In the genomic region with DNA sequence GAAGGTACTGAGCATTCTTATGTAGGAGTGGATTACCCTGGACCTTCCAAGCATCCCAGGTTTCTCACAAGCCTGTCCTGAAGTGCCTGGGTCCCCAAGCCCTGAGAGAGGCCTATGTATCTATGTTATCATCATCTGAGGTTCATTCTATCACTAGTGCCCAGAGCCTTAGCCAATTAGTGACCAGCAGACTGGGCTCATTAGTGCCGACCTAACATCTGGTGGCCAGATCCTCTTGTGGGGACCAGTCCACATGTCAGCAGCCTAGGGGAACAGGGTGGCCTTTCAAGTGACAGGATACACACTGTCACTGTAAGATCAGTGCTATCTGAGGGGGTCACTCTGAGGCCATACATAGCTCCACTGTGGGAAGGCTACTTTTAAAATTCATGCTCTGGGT, we compare ENCODE assay signal across 26 mouse cellular contexts. TPM values are rescaled to one million over a fixed set of nuclear protein-coding genes. Genes with fewer than 3 reads are reported as not detected.
DNase-seq lines count a peak whose midpoint lies in the region; ATAC-seq lines count a peak whose summit lies in the region.
"Had no signal": no experiment of that assay in that cellular context is flagged by ENCODE, and none has a peak within 500 bp of the region (broad histone marks: within the 10 kb centered on the region; RNA-seq: fewer than 3 reads in every experiment).

No protein-coding gene starts in this region.

- peaks cover 6% of the 10 kb centered on the region for H3K4me1 ChIP-seq in kidney, embryonic 16.5 days (ENCODE audit: insufficient read depth, low read length)
- peaks cover 69% of the 10 kb centered on the region for H3K4me1 ChIP-seq in limb, embryonic 10.5 days
- H3K4me1 ChIP-seq in limb, embryonic 13.5 days, result peaks cover 55% of the 10 kb centered on the region

- 26% methylated on average over 1 of the region's 1 CpGs for WGBS in kidney, embryonic 16.5 days
- 21% methylated on average over 1 of the region's 1 CpGs for WGBS in limb, embryonic 10.5 days
- WGBS in limb, embryonic 13.5 days, result 15% methylated on average over 1 of the region's 1 CpGs

- H3K4me3 ChIP-seq in kidney, embryonic 16.5 days (ENCODE audit: low read length), result no peak overlapping the region
- H3K4me3 ChIP-seq in limb, embryonic 10.5 days, result peak overlapping the region; percentile 11; the same call in 1 of the 2 replicates
- H3K4me3 ChIP-seq in limb, embryonic 13.5 days, result no peak overlapping the region
- H3K4me3 ChIP-seq: embryonic facial prominence, embryonic 15.5 days; erythroblast, embryonic 14.5 days; forebrain, embryonic 10.5 days; heart, embryonic 12.5 days; hindbrain, embryonic 15.5 days had no signal

- peaks cover 27% of the 10 kb centered on the region for H3K27me3 ChIP-seq in kidney, embryonic 16.5 days (ENCODE audit: insufficient read depth, low read length)
- H3K27me3 ChIP-seq in limb, embryonic 10.5 days (ENCODE audit: low read depth, poor library complexity, severe bottlenecking), result 0 out of 2 replicates have a peak, but pooled peaks cover 3% of the 10 kb centered on the region
- H3K27me3 ChIP-seq in limb, embryonic 13.5 days, result peaks cover 16% of the 10 kb centered on the region; the same call in 1 of the 2 replicates
- H3K27me3 ChIP-seq: CH12.LX had no signal

- no peaks in the 10 kb centered on the region for H3K36me3 ChIP-seq in kidney, embryonic 16.5 days (ENCODE audit: insufficient read depth, low read length)
- no peaks in the 10 kb centered on the region for H3K36me3 ChIP-seq in limb, embryonic 10.5 days
- no peaks in the 10 kb centered on the region for H3K36me3 ChIP-seq in limb, embryonic 13.5 days
- H3K36me3 ChIP-seq: embryonic facial prominence, embryonic 15.5 days; forebrain, embryonic 10.5 days; heart, embryonic 12.5 days; hindbrain, embryonic 15.5 days had no signal

- peak overlapping the region; percentile 19 for H3K27ac ChIP-seq in kidney, embryonic 16.5 days (ENCODE audit: low read length)
- H3K27ac ChIP-seq in limb, embryonic 10.5 days, result peak overlapping the region; percentile 87
- peak overlapping the region; percentile 79 for H3K27ac ChIP-seq in limb, embryonic 13.5 days
- H3K27ac ChIP-seq: embryonic facial prominence, embryonic 15.5 days; forebrain, embryonic 10.5 days; hindbrain, embryonic 15.5 days had no signal

- peak; percentile 74 for DNase-seq in heart, adult 11 months
- DNase-seq in heart, postnatal 10 days, result no peak
- DNase-seq in kidney, postnatal 10 days, result no peak
- peak; percentile 75 for DNase-seq in limb, embryonic 10.5 days (ENCODE audit: low spot score)
- DNase-seq in thymus, postnatal 36 days, result no peak
- DNase-seq: adrenal gland, adult 2 months; adrenal gland, postnatal 25 days; cerebellum, adult 18-20 months; cerebellum, adult 9-11 months; cerebellum, postnatal 36 days; gastrocnemius, postnatal 14 days; heart, postnatal 36 days had no signal

- H3K4me2 ChIP-seq in kidney, embryonic 16.5 days (replicated peaks; ENCODE audit: low read depth, low read length), result no peak overlapping the region
- H3K4me2 ChIP-seq in limb, embryonic 13.5 days (replicated peaks), result peak overlapping the region; percentile 37
- H3K4me2 ChIP-seq: embryonic facial prominence, embryonic 15.5 days; heart, embryonic 12.5 days; hindbrain, embryonic 15.5 days had no signal

- intact Hi-C loops in heart, postnatal 10 days (cut with DNase I), result no loop called here

- no peaks in the 10 kb centered on the region for H3K9me3 ChIP-seq in kidney, embryonic 16.5 days (ENCODE audit: low read length)
- H3K9me3 ChIP-seq in limb, embryonic 10.5 days (replicated peaks), result no peaks in the 10 kb centered on the region
- no peaks in the 10 kb centered on the region for H3K9me3 ChIP-seq in limb, embryonic 13.5 days
- H3K9me3 ChIP-seq: embryonic facial prominence, embryonic 15.5 days; forebrain, embryonic 10.5 days; heart, embryonic 12.5 days; hindbrain, embryonic 15.5 days had no signal

- no peak overlapping the region for H3K9ac ChIP-seq in kidney, embryonic 16.5 days (replicated peaks; ENCODE audit: low read length)
- peak overlapping the region; percentile 27; the same call in 1 of the 2 replicates for H3K9ac ChIP-seq in limb, embryonic 13.5 days
- H3K9ac ChIP-seq: embryonic facial prominence, embryonic 15.5 days; heart, embryonic 12.5 days; hindbrain, embryonic 15.5 days had no signal

- ATAC-seq in kidney, embryonic 16.5 days (ENCODE audit: low FRiP score, low TSS enrichment), result peak; percentile 22; the same call in 1 of the 2 replicates
- peak; percentile 9; the same call in 1 of the 2 replicates for ATAC-seq in limb, embryonic 13.5 days (ENCODE audit: low FRiP score, low read depth)
- ATAC-seq: forebrain, embryonic 16.5 days had no signal

RNA-seq across cellular contexts. Expression of a gene that starts 4.4 kb away (rescaled TPM):
- not detected for total RNA-seq in heart, postnatal 10 days (2021)
- not detected in 2 replicates for polyA plus RNA-seq in kidney, embryonic 16.5 days (2015; fragmentation: Nextera tagmentation; extraction: Ambion mirVana)
- not detected in 2 replicates for polyA plus RNA-seq in limb, embryonic 10.5 days (2016; fragmentation: Nextera tagmentation; extraction: Ambion mirVana)
- polyA plus RNA-seq in limb, embryonic 13.5 days (2015; fragmentation: Nextera tagmentation; extraction: Ambion mirVana), result not detected in 2 replicates
- total RNA-seq: adrenal gland, adult 2 months; adrenal gland, postnatal 25 days; CH12.LX; gastrocnemius, adult 18-20 months; gastrocnemius, postnatal 14 days; heart, adult 8-10 months; heart, postnatal 36 days had no signal
- polyA plus RNA-seq: adrenal gland, adult 2 months; embryonic facial prominence, embryonic 11.5 days; embryonic facial prominence, embryonic 15.5 days; erythroblast, embryonic 14.5 days; forebrain, embryonic 10.5 days; forebrain, embryonic 16.5 days; heart, embryonic 12.5 days; heart, embryonic 16.5 days; hindbrain, embryonic 11.5 days; hindbrain, embryonic 15.5 days had no signal

RNA-seq across cellular contexts. Expression of a gene that starts 35.4 kb away (rescaled TPM):
- 10 to 100 TPM; 20.7 to 22.2 TPM for total RNA-seq in heart, postnatal 10 days (2021)
- polyA plus RNA-seq in kidney, embryonic 16.5 days (2015; fragmentation: Nextera tagmentation; extraction: Ambion mirVana), result 22.3 and 24.7 TPM in 2 replicates
- 67.4 and 93.9 TPM in 2 replicates for polyA plus RNA-seq in limb, embryonic 10.5 days (2016; fragmentation: Nextera tagmentation; extraction: Ambion mirVana)
- 58.8 and 64.5 TPM in 2 replicates for polyA plus RNA-seq in limb, embryonic 13.5 days (2015; fragmentation: Nextera tagmentation; extraction: Ambion mirVana)
- total RNA-seq: CH12.LX had no signal

Comparison
In these comparisons a context has a peak if more than half of its experiments do, and no peak if none do; other contexts are left out.
1. DNase-seq: peak in heart, adult 11 months (single experiment) and limb, embryonic 10.5 days (single experiment); none in heart, postnatal 10 days (0 of 2), kidney, postnatal 10 days (single experiment) and thymus, postnatal 36 days (0 of 2).
2. H3K27ac ChIP-seq: peak in every context shown above with its lines; median percentile 87 in limb, embryonic 10.5 days; 79 in limb, embryonic 13.5 days; 19 in kidney, embryonic 16.5 days.